Mouse (Mus musculus) naive thymus-derived CD4-positive, alpha-beta T cell, adult 2 months (primary cell): ENCODE measurements at regions not wholly inside any gene's neighbourhood (a gene's known extent, or its start where the extent isn't known, plus 50 kb on each side); places are given as distances from the start of the nearest gene placed in this dataset.

ENCODE experiments used
- DNase-seq: peaks from one replicate; pipeline ENCODE4 v3.0.0-alpha.2; 2011; ENCODE audit warnings: low read depth

DNA sequence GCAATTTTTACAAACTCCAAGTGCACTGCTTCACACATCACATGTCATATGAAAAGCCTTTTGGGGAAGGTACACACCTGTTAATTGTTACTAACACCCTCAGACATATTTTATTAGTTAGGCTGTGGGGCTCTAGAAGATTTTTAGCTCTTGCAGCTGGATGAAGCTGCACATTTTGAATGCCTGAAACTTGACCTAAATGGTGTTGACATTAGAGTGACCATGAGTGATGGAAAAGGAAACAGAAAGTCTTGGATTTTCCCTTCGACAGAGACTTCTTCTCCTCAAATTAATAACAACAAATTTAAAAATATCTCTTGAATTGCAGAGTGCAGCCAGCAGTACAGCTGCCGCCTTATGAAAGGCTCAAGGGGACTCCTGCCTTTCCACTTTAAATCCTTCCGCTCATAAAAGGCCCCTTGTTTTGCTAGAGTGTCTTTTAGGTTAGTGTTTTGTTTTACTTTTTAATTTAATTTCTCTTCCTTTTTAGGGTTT lies 259.7 kb downstream of the Trim52 start:
- DNase-seq = no peak

DNA sequence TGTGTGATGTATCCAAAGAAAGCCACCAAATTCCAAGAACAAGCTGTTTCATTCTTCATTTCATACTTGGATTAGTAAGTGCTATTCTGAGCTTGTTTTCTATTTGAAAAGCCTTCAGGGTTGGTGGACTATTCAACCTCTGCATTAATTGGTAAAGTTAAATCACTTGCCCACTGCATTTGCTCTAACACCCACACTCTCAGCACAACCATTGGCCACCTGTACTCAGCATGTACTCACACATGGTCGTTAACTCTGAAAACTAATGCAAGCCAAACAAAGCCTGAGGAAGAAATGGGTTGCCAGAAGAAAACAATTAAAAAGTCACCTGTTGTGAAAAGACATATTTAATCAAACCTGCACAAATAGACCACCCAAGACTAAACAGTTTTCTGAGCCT lies 267.5 kb downstream of the Trim52 start:
- DNase-seq = no peak

DNA sequence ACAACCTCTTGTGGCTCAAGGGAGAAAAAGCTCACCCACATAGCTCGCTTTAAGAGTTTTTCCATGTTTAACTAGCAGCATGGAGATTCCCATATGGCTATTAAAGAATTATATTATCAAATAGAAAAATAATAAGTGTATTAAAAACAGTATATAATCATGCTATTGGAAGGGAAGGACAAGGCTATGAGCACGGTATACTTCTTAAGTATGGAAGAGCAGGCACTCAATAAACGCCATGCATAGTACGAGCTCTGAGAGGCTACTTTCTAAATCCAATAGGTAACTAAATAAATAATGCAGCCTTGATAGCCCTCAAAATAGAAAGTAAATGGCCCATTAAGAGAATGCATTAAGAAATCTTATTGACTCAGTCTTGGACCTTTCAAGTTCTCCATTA lies 273.6 kb downstream of the Trim52 start:
- DNase-seq = no peak

DNA sequence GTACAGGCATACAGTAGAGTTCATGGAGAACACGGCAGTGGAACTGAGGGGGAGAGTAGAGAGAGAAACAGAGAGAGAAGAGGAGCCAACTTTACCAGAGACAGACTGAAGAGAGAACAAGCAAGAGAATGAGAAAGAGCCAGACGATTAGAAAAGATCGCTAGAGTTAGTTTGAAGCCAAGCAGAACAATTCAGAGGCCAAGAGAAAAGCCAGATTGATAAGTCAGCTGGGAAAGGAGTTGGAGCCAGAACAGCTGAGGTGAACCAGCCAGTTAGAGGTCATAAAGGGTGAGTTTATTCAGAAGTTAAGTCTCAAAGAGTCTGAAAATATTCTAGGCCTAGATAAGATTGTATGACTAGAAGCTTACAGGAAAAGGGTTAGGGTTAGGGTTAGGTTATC lies 281.7 kb downstream of the Trim52 start:
- DNase-seq = no peak

DNA sequence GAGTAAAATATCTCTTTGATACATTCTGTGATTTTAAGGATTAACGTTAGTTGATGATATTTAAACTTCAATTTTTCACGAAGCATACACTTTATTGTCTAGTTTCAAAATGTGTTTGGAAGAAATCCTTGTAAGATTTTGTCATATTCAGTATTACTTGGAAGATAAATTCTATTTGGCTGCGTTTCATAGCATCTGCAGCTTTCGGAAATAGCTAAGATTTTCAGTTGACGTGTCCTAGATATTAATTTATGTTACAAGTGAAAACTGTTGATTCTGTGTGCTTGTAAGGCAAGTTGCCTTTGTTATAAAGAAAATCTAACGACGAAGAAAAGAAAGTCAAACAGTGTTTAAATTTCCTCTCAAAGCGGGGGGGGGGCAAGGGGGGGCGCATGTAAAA lies 284.5 kb downstream of the Trim52 start:
- no peak for DNase-seq

DNA sequence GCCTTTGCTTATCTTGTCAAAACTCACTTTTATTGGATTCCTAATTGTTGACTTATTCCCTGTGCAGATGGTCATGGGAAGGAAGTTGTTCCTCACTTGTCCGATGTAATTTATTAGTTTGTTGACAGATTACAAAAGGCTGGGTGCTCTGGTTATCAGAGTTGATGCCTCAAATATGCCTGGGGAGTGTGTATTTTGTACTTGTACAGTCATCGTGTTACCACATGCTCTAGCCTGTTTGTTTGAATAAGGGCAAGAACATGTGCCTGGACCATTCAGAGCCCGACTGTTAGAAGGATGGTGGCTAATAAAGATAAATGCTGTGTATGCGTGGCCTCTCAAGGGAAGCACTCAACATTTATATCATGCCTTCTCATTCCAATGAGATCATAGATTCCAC lies 288.0 kb downstream of the Trim52 start:
- DNase-seq = no peak

DNA sequence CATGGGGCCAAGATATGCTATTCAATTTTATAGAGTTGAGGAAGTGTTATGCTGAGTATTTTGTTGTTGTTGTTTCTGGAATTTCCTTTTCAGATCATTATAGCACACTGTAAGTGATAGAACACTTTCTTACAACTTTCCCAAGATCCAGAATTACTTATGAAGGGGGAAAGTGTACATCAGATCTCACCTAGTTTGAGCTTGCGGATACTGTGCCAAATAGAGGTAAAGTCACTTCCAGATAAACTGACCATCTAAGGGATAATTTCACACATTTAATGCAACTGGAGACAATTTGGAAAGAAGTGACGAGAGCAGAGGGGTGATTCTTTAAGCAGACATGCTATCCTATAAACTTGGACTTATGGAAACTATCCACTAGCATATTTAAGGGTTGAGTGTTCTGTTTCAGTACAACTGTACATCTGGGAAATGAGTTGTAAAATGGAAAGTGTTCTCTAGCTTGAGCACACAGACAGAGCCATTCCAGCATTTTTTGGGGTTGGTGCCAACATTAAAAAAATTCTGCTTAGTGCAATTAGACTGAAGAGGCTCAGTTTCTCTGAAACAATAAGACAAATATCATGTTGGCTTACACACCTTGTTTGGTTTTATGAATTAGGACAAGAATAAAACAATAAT lies 307.0 kb downstream of the Trim52 start:
- DNase-seq = no peak

DNA sequence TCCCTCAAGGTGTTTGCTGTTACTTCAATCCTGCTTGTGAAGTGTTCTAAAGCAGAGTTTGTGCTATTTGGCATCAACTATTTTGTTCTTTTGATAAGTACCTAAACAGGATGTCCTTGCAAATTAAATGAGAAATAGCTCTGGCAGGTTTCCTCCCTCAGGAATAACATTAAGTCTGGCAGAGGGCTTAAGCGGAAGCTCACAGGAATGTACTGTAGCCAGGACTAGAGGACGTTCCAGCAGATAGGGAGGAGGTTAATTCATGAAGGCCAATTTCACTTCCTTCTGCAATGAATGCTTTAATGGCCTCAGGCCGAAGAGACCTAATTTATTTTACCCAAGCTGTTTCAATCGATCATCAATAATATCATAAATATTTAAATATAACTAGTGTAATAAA lies 318.7 kb downstream of the Trim52 start:
- DNase-seq = no peak

DNA sequence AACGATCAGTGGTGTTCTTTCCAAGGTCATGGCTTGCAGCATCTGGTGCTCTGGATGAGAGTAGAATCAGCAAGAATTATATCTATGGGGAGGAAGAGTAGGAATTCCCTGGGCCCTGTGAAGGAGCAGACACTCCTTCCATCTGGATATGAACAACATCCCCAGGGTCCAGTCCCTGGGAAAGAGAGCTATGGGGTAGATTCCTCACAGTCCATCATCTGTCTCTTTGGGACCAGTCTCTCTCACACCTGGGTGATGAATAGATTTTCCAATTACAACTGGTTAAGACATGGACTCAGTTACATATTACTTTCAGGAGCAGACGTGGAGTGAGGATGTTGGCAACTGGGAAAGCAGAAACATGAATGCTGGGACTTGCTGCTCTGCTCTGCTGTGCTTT lies 322.6 kb downstream of the Trim52 start:
- DNase-seq = no peak

DNA sequence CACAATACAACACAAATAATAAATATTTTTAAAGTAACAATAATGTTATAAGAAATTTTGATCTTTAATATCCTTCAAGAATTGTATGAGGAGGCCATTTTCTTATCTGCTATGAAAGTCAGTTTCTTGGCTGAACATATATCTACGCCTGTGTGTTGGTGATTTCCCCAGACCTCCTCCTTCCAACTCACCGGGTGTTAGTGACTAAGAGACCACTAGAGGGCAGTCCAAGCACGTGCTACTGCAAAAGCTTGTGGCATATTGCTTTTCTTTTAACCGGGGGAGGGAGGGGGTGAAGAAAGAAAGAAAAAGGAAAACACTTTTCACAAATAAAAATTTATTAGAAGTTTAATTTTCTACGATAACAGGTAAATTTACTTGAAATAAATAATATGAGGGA lies 333.3 kb downstream of the Trim52 start:
- DNase-seq = no peak

DNA sequence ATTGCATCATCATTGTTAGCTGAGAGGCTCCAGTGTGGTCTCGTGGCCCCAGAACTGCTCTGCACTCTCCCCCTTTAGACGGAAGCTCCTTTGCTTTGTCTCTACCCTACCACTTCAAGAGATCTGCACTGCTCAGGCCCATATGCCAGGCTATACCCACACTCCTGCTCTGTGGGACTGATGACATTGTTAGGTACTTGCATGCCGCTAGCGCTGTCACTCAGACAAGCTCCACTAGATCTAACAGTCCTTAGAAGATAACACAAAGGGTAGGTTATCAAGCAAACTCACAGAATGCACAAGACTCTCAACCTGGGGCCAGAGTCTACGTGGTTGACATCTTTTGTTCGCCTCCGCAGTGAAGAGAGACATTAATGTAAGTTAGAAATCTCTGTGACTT lies 383.1 kb downstream of the Trim52 start:
- DNase-seq = peak; percentile 0

DNA sequence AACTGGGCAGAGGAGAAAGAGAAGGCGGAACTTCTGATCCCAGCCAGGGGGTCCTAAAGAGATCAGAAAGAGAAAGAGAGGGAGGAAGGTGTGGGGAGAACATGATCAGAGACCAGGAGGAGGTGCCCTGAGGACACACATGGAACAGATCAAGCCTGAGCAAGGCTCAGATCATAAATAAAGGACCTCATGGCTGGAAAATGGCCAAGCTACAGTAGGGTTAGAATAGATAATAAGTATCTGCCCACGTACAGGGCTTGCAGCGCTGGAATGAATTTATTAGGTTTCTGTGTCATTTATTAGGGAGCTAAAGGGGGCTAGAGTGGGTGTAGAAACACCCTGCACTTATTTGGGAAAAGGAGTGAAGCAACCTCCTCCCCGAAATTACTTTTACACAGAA lies 385.4 kb downstream of the Trim52 start:
- no peak for DNase-seq

DNA sequence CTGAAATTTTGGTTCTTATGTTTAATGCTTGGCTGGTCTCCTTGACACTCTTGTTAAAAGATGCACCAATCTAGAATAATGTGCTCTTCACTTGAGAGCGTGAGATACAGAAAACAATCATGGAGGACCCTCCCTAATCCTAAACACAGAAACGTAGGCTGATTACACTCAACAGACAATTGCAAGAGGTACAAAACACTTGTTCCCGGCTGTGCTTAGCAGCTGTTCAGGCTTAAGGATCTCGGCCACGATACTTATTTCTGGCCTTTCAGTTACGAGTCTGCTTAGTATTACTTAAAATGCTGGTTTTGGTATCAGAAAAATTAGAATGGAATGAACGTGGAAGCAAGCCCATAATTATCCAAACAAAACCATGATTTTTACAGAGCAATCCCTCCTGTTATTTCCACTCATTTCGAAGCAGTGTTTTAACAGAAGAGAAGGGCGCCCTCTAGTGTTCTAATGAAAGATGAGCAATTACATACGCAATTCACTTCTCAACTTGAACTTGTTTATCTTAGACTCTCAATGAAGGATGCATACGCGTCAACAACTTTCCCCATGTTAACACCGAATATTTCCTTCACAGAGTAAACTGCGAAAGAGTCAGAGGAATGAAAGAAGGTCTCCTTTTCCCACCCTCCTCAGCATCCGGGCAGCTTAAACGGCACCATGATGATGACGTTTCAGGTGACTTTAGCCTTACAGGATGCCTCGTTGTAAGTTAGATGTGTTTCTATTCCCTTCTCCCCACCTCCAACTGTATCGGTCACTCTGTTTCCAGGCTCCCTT lies 394.5 kb downstream of the Trim52 start:
- DNase-seq = no peak

DNA sequence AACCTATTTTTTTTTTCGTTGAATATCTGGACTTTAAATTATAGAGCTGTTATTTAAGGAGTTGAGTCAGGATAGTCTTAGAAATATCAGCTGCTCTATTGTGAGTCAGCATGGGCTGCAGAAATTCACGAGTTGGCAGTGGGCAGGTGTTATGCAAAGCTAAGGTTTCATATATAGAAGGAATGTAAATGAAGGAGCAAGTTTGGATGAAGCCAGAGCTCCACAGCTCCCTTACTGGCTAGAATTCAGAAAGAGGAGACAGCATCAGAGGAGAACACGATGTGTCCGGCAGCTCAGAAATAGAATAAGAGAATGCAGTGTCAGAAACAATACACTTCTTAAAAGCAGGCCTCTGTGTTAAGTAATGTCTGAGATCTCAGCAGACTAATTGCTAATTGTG lies 400.9 kb downstream of the Trim52 start:
- no peak for DNase-seq

DNA sequence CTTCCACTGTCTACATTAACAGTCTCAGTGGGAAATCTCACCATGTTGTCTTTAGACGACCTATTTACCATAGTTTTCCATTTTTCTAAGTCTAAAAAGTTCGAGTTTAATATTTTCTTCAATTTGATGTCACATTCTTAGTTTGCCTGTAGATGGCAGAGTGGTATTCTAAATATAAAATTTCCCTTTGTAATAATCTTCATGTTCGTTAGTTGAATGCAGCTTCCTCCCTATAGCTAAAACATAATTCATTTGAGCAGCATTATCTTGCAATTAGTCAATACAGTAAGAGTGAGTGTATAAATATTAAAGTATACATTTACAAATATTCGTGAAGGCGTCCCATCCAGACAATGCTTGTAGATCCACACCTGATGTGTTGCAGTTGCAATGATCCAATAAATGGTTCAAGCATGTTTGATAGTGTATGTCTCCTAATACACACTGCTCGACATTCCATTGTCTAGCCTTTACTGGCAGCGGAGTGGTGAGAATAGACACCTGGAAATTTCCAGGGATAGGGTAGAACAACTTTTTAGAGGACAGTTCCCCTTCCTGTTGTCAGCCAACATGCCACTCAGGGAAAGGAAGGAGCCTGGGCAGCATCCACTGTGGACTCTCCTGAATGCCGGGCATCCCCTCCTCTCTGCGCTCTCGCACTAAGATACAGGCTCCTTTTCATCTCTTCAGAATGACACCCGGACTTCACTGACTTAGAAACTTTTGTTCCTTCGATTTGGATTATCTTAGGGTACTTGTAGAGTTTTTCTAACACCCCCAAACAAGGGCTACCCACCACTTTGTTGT lies 412.8 kb downstream of the Trim52 start:
- DNase-seq = no peak

DNA sequence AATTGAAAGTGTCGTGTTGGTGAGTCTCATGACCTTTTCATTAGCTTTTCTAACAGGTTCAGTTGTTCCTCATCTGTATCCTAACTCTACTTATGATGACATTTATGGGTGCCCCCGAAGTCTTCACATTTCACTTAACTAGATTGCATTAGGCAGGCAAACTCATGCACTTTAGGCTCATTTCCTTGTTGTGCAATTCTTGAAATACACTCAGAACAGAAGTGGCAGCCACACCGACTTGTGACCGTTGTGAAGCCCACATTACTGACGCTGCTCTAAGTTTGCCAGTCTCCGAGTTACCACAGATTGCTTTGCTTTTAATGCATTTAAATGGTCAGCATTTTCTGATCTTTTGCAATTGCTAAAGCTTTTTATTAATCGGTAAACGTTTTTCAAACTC lies 414.8 kb downstream of the Trim52 start:
- no peak for DNase-seq

DNA sequence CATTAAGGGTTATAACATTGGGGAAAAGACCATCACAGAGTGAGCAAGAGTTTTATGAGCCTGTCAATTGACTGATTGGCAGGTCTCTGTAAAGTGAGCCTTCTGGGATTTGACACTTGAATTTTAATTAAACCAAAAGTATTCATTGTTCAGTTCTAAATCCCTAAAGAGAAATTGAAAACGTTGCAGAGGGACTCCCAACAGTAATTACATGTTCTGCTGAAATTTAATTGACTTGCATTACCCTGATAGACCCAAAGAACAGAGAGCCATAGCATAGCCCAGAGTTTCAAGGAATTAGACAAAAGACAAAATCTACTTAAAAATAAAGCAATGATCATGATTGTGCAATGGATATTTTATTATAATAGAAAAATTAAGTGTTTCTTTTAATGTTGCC lies 444.2 kb downstream of the Trim52 start:
- no peak for DNase-seq

DNA sequence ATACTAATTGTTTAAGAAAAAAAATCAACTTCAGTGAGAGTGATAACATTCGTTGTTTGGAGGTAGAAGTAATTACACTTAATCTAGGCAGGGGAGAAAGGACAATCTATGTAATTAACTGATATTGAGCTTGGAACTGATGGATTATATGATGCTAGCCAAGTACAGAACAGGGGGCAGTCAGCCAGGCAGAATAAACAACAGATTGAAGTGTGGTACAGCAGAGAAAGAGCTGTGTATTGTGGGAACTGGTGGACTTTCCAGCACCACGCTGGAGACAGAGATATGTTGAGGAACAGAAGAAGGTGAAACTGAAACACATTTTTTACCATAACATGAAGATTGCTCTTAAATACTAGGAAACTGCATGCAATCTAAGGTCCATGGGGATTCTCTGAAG lies 473.3 kb downstream of the Trim52 start:
- no peak for DNase-seq

DNA sequence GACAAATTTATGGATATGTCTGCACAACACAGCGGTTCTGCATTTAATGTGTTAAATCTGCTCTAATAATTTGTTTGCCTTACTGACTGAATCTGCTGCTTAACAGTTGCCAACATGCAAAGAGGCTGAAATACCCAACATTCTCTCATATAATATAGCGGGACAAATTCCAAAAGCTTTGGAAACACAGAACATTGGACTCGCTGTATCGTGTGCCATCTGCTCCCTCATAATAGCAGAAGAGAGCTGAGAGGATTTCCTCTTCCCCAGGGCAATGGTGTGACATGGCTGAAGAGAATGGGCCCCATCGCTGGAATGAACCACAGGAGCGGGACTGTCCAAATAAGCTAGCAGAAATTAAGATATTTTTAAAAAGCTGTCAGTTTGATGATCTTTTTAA lies 475.9 kb downstream of the Trim52 start:
- DNase-seq = no peak

DNA sequence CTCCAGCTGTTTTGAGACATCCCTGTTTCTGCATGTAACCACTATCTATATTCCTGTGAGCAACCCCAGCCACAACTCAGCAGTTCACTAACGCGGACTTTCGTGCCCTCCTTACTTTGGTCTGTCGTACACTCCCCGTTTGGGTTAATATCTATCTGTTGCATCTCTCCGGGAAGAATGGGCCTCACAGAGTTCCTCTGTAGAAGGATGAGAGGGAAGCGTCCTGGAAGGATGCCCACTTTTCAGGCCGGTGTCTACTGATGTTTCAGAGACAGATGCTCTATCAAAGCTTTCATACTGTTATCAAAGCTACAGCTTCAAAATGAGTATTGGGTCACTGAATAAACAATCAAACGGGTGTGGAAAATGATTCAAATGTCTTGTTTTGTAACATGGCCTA lies 487.4 kb downstream of the Trim52 start:
- DNase-seq = no peak

DNA sequence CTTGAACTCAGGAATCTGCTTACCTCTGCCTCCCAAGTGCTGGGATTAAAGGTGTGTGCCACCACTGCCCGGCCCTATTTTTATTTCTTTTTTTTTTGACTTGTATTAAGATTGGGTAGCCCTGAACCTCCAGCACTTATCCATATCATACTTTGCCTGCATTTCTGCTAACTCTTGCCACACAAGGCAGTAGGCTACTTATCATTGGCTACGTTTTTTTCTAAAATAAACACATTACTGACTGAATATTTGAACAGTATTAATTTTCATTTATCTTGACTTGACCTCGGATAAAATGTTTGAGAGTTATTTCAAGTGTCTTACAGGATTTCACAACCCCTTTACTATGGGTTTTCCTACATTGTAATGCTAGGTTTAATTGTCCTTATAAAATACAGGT lies 488.0 kb downstream of the Trim52 start:
- DNase-seq = no peak

DNA sequence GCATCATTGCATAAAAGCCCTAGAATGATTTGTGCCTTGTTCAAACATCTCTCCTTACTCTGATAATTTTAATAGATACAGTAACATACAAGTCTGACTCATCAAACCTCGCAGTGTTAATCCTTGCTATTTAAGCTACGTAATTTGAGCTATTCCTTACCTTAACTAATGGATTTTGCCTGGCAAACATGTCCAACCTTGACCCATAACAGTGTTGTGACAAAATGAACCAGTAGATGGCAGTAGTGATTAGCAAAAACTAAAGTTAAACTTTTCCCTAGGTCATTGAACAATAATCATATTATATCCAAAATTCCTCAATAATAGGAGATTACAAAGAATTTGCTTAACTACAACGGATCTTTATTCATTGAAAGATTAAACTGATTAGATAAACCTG lies 501.0 kb downstream of the Trim52 start:
- DNase-seq = no peak

DNA sequence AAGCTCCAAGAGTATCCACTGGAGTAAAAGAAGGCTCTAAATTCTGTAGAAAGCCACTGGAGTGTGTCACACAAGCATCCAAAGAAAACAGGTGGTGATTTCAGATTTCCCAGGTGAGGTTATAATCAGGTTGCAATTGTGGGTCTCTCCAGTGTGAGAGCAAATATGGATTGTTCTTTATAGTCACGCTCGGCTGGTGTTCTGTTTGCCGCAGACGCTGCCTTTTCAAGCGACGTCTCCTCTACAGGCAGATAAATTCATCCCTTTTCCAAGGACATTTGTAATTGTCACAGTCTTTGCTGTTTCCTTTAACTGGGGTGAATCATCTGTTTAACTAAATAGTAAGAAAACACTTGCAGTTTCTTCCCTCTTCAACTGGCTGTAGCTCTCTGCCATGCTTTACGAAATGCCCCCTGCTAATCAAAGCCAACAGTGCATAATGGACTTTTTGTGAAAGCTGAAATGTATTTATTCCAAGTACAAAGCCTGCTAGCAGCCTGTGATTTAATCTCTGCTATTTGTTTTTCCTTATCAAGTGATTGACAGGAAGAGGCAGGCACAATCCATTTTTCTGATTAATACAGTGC lies 502.4 kb downstream of the Trim52 start:
- DNase-seq = no peak
